Mouse (Mus musculus): Measurements from ENCODE around the gene Phf24.
"Not testable (repeated sequence)": the region's sequence is repeated elsewhere in the genome, so short reads cannot be mapped to it uniquely, and the experiment has no call there.

Gene Phf24

DNA sequence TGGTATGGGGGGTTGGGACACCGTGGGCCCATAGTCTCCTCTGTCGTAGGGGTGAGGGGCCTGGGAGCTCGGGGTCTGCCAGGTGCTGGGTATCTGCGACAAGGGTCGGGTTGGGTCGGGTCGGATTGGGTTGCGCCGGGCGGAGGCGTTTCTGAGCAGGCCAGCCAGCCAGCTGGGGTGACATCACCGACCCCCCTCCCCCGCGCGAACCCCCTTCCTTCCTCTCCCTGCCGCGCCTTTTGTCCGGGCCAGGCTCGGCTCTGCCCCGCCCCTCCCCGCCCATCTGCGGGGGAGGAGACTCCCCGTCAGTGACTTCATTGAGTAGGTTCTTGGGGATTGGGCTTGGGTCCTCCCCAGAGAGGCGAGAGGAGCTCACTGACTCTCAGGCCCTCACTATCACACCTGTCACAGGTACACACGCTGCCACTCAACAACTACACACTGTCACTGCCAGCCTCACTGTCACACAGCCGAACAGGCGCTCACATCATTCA lies 33.7 kb downstream of the Phf24 start:
- DNase-seq (ENCODE audit: low read depth, low spot score): peak; percentile 39

DNA sequence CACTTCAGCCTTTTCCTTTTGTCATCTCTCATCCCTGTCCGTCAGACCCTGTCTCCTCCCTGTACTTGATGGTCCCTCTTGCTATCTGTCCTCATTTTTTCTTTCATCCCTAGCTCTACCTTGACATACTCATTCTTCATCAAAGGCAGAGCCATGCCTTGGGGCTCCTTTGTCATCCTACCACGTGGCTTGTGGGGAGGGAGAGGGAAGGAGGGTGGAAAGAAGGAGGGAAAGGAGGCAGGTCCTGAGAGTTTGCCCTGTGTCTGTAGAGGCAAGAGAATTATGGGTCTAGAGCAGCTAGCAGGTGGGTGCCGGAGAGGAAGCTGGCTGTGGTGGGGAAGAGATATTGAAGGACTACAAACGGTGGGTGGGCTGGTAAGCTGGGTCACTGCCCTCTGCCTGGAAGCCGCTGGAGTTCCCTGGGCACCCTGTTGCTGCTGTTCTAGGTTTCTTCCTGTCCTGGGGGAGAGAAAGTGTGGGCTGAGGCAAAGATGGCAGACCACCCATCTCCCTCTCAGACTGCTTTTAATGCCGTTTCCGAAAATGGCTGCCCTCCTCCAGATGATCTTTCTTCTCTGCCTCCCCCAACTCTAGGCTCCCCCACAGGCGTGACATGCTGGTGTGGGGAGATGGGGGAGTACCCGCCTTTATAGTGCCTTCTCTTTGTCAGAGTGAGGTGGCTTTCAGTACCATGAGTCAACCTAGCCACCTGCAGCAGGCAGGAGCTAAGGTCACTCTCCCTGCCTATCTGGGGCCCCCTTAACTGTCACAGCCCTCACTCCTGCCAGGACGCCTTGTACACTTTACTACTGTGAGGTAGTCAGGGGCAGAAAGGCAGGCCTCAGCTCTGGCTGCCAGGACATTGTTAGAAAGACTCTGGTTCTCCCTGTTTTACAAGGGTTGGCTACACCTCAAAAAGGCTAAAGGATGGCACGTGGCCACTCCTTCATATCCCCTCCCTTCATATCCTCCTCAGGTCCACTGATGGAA lies 35.0 kb downstream of the Phf24 start:
- DNase-seq (ENCODE audit: low read depth, low spot score): no peak

DNA sequence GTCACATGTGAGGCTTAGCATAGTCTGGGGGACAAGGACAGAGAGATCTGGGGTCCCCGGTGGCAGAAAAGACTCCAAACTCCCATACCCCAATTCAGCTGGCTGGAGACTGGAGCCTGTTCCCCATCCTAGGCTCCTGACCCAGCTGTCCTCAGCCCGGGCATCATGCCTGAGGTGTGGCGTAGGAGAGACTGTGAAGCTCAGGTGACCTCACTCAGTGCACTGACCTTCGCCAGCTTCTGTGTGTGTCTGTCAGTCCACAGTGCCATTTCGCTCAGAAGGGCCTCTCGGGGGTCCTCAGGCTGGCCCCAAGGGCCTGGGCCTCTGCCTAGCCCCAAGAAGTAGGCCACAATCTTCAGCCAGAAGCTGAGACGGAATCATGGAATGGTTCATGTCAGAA lies 36.1 kb downstream of the Phf24 start:
- DNase-seq (ENCODE audit: low read depth, low spot score): no peak

GRCm38 (mm10) chr4:42953435-42954094 lies 37.1 kb downstream of the Phf24 start:
- no peak for DNase-seq (ENCODE audit: low read depth, low spot score)

DNA sequence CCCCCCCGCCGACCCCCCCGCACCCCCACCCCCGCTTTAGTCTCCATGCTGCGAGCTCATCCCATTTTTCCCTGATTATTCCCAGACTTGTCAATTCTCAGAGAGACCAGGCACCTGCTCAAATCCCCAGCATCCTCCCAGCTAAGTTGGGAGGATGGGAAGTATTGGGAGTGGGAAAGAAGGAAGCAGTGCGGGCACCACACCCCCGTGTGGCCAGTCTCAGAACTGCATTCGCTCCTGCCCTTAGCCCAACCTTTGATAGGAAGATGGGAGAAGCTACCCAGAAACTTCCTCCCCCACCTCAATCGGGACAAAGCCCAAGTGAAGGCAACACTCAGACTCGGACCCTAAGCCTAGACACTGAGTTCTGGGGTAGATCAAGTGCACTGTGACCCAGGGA lies 37.8 kb downstream of the Phf24 start:
- DNase-seq (ENCODE audit: low read depth, low spot score): no peak

DNA sequence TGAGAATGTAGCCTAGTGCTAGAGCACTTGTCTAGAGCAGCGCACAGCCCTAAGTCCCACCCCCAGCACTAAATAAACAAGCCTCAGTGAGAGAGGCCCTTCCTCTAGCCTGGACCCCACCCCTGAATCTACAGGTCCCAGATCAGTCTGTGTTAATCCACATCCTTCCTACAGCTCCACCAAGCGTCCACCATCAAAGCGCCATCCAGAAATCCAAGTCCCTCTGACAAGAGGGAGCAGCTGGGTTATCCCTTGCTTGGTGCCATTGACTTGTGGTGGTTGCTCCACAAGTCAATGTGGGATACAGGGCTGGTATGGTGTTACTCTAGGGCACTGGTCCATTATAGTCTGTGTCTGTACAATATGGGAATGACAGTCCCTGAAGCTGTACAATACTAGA lies 38.7 kb downstream of the Phf24 start:
- no peak for DNase-seq (ENCODE audit: low read depth, low spot score)

GRCm38 (mm10) chr4:42956581-42956980 lies 40.1 kb downstream of the Phf24 start:
- no peak for DNase-seq (ENCODE audit: low read depth, low spot score)

DNA sequence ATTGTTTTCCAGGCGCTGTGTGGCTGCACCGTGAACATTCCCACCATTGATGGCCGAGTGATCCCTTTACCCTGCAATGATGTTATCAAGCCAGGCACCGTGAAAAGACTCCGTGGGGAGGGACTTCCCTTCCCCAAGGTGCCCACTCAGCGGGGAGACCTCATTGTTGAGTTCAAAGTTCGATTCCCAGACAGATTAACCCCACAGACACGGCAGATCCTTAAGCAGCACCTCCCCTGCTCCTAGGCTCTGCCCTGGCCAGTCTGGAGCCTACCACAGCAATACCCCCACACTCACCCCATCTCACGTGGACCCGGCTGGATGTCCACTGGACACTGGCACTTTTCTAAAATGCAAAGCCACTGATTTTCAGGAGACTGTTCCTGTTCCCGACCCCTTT lies 40.8 kb downstream of the Phf24 start:
- DNase-seq (ENCODE audit: low read depth, low spot score): no peak

DNA sequence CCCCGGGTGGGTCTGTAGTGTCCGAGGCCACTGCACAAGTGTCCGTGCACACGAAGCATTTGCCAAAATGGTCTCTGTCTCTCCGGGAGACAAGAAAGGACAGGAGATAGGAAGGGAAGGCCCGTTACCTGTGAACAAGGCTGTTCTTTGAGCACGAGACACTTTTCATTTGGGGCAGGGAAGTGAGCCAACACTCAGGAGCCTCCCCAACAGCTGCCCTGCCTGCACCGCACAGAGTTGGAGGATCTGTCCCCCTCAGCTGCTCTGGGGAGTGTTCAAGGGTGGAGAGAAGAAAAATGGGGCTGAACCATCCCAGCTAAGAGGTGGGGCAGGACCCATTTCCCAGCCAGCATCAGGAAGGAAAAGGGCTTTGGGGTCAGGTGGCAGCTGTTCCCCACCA lies 41.5 kb downstream of the Phf24 start:
- DNase-seq (ENCODE audit: low read depth, low spot score): no peak

- no peak for DNase-seq (ENCODE audit: low read depth, low spot score)
These were observed 42.5 kb downstream of the Phf24 start for GRCm38 (mm10) chr4:42958942-42959341.

DNA sequence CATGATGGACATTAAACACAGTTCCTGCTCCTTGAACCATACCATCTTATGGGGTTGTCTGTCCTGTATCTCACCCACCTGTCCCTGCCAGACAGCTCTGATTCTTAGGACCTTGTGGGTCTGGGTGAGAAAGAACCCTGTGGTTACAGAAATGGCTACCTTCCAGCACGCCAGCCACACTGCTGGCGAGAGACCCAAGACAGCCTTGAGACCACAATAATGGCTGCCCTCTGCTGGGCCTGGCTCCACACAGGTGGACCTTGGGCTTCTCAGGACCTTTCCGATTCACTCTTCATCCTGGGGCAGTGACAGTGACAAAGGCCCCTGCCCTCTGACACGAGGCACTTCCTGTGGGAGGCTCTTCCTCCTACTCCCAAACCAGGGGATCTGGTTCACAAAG lies 42.9 kb downstream of the Phf24 start:
- no peak for DNase-seq (ENCODE audit: low read depth, low spot score)

- DNase-seq (ENCODE audit: low read depth, low spot score): no peak
These were observed 45.1 kb downstream of the Phf24 start for GRCm38 (mm10) chr4:42961592-42961991.

GRCm38 (mm10) chr4:42963480-42963879 lies 47.0 kb downstream of the Phf24 start:
- no peak for DNase-seq (ENCODE audit: low read depth, low spot score)

DNA sequence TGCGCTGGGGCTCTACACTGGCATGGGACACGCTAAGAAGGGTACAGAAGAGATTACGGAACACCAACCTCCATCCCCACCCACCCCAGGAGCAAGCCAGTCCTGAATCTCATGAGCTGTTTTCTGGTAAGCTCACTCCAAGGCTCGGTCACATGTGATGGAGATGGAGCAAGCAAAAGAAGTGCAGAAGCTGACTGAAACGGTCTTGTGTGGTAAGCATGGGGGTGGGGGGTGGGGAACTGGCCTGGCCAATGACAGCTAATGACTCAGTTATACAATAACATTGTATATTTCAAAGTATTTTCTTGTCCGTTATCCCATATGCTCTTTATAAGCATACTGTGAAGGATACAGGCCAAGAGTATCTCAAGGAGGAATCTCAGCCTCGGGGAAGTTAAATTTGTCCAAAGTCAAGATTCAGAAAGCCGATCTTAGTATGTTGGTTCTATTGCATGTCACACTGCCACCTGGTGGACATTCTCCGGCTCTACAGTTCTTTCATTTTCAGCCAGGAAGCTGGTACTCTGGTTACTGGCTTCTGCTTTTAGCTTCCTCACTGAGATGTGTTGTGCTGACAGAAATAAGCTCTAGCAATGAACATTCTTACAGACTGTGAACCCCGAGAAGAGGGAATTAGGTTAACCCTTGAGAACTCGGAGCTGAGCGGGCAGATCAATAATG lies 48.7 kb downstream of the Phf24 start:
- peak; percentile 41 for DNase-seq (ENCODE audit: low read depth, low spot score)

- no peak for DNase-seq (ENCODE audit: low read depth, low spot score)
These were observed 52.8 kb downstream of the Phf24 start, which contains the start of gene 1700022I11Rik for GRCm38 (mm10) chr4:42969304-42969703. 1700022I11Rik (plus strand) TSS chr4:42969604.

DNA sequence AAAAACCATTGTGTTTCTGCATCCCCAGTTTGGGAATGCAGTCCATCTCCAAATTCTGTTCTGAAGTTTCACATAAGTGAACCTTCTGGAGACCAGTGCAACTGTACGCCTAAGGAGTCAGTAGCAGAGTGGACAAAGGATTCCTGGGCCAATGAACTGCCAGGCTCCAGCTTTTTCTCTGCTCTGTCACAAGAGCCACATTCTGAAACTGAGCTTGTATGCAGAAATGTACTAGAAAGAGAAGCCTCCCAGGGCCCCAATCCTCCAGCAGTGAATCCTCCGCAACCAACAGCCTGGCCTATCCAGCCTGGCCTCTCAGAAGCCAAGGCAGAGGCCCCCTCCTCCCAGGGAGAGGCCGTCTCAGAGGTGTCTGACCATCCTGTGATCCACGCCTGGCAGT lies 56.5 kb downstream of the Phf24 start:
- DNase-seq (ENCODE audit: low read depth, low spot score): no peak

DNA sequence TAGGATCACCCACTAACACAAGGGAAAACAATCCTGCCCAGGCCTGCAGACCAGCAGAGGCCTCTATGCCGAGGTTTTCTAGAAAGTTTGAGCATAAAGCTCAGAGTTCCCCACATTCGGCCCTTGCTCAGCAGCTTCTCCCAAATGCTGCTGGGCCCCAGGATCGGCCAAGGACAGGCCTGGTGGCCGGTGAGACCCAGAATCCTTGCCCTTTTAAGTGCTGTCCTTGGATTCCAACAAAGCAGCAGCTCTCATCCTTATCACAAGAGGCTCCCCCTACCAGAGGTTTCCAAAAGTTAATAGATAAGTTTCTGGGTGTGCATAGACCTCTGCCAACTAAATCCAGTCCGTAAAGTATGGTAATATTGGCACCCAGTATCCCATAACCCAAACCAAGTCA lies 57.4 kb downstream of the Phf24 start:
- DNase-seq (ENCODE audit: low read depth, low spot score): no peak

DNA sequence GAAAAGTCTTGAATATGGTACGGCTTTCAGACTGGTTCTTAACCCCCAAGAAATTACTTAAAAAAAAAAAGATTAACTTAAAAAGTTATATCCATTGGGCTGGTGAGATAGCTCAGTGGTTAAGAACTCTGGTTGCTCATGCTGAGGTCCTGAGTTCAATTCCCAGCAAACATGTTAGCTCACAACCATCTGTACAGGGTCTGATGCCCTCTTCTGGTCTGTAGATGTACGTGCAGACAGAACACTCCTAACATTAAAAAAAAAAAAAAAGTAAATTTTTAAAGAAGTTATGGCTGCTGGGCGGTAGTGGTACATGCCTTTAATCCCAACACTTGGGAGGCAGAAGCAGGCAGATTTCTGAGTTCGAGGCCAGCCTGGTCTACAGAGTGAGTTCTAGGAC lies 61.6 kb downstream of the Phf24 start:
- no peak for DNase-seq (ENCODE audit: low read depth, low spot score)

DNA sequence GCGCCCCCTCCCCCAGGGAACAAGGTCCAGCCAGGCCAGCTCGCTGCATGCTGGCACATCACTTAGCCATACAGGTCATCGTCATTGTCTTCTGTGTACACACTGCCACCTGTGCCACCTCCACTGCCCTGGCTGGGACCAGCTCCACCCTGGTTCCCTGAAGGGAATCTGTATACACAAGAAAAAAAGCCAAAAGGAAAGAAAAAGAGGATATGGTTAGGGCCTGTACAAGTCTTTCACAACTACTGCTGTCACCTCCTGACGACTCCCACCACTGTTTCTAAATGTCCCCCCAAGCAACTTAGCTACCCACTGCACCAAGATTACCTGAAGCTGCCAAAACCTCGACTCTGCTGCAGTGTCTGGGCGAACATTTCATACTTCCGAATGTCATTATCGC lies 64.0 kb downstream of the Phf24 start:
- DNase-seq (ENCODE audit: low read depth, low spot score): not testable (repeated sequence)

GRCm38 (mm10) chr4:42988296-42988695 lies 71.8 kb downstream of the Phf24 start:
- DNase-seq (ENCODE audit: low read depth, low spot score): no peak

All from retina, adult 2 months (tissue).